Mouse (Mus musculus): ENCODE measurements around the gene Jtb. TPM values are rescaled to one million over a fixed set of nuclear protein-coding genes. Genes with fewer than 3 reads are reported as not detected.
A peak's percentile ranks its signal among the peaks of the same experiment; 100 is the strongest.

Jtb gene
- total and polyA plus RNA-seq, 2 experiments from 2014 or later: 87.2 to 116 TPM

- Histone ChIP-seq H3K4me1 (ENCODE audit: control insufficient read depth, insufficient read depth) (peaks cover 9% of the 10 kb centered on the region), H3K4me2 (ENCODE audit: low read depth, low read length) (no peak overlapping the region), H3K27ac (ENCODE audit: low read depth) (no peak overlapping the region), H3K27me3 (ENCODE audit: control insufficient read depth, insufficient read depth, low read length) (no peaks in the 10 kb centered on the region), H3K9ac (replicated peaks; ENCODE audit: low read depth, low read length) (no peak overlapping the region), H3K36me3 (replicated peaks; ENCODE audit: control insufficient read depth, insufficient read depth, low read length) (peaks cover 65% of the 10 kb centered on the region), H3K4me3 (ENCODE audit: low read depth, low read length) (no peak overlapping the region), H3K9me3 (replicated peaks; ENCODE audit: control insufficient read depth, low read length) (no peaks in the 10 kb centered on the region)
- TF ChIP-seq EP300 (IDR thresholded peaks at IDR 0.05; ENCODE audit: low read depth): no peak
- TF ChIP-seq CTCF (IDR thresholded peaks at IDR 0.05; ENCODE audit: low read depth): no peak
- ATAC-seq (ENCODE audit: insufficient read depth, low read depth) (no peak), DNase-seq (ENCODE audit: low spot score) (no peak)
- 99% methylated on average over 4 of the region's 4 CpGs for WGBS
Observed at GRCm38 (mm10) chr3:90258521-90258920, 27.1 kb downstream of the Jtb start.

DNA sequence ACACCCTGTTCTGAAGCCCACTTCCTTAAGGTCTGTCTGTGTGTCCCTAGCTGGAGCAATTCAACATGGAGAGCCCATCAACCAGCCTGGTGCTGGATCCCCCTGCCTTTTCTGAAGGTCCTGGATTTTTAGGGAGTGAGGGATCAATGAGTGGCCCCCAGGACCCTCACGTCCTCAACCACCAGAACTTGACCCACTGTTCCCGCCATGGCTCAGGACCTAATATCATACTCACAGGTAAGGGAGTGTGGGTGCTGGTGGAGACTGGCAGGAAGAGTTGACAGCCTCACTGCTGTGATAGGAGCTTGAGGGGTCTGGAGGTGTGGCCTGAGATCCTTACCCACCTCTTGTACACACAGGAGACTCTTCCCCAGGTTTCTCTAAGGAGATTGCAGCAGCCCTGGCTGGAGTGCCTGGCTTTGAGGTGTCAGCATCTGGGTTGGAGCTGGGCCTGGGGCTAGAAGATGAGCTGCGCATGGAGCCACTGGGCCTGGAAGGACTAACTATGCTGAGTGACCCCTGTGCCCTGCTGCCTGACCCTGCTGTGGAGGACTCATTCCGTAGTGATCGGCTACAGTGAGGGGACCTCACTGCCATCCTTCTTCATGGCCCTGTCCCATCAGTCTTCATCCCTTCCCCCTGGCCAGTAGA is 31.8 kb downstream of the Jtb start:
- WGBS: 93% methylated on average over 5 of the region's 5 CpGs
- Histone ChIP-seq H3K4me3 (ENCODE audit: low read depth, low read length) (no peak overlapping the region), H3K27me3 (ENCODE audit: control insufficient read depth, insufficient read depth, low read length) (no peaks in the 10 kb centered on the region), H3K9me3 (replicated peaks; ENCODE audit: control insufficient read depth, low read length) (no peaks in the 10 kb centered on the region), H3K4me2 (ENCODE audit: low read depth, low read length) (no peak overlapping the region), H3K4me1 (ENCODE audit: control insufficient read depth, insufficient read depth) (peaks cover 10% of the 10 kb centered on the region), H3K9ac (replicated peaks; ENCODE audit: low read depth, low read length) (no peak overlapping the region), H3K36me3 (replicated peaks; ENCODE audit: control insufficient read depth, insufficient read depth, low read length) (peaks cover 55% of the 10 kb centered on the region), H3K27ac (ENCODE audit: low read depth) (no peak overlapping the region)
- TF ChIP-seq CTCF (IDR thresholded peaks at IDR 0.05; ENCODE audit: low read depth) (no peak), EP300 (IDR thresholded peaks at IDR 0.05; ENCODE audit: low read depth) (no peak)
- ATAC-seq (ENCODE audit: insufficient read depth, low read depth): no peak
- no peak for DNase-seq (ENCODE audit: low spot score)

GRCm38 (mm10) chr3:90264687-90265033 is 33.3 kb downstream of the Jtb start:
- peak overlapping the region; percentile 88 for H3K4me3 ChIP-seq (ENCODE audit: low read depth, low read length)
- TF ChIP-seq EP300 (IDR thresholded peaks at IDR 0.05; ENCODE audit: low read depth) (no peak), CTCF (IDR thresholded peaks at IDR 0.05; ENCODE audit: low read depth) (no peak)
- no peaks in the 10 kb centered on the region for H3K27me3 ChIP-seq (ENCODE audit: control insufficient read depth, insufficient read depth, low read length)
- peaks cover 52% of the 10 kb centered on the region for H3K36me3 ChIP-seq (replicated peaks; ENCODE audit: control insufficient read depth, insufficient read depth, low read length)
- H3K4me1 ChIP-seq (ENCODE audit: control insufficient read depth, insufficient read depth): peaks cover 10% of the 10 kb centered on the region
- H3K9me3 ChIP-seq (replicated peaks; ENCODE audit: control insufficient read depth, low read length): no peaks in the 10 kb centered on the region
- H3K4me2 ChIP-seq (ENCODE audit: low read depth, low read length): peak overlapping the region; percentile 77
- ATAC-seq (ENCODE audit: insufficient read depth, low read depth) (no peak), DNase-seq (ENCODE audit: low spot score) (no peak)
- 34% methylated on average over 10 of the region's 10 CpGs for WGBS
- no peak overlapping the region for H3K9ac ChIP-seq (replicated peaks; ENCODE audit: low read depth, low read length)
- peak overlapping the region; percentile 95 for H3K27ac ChIP-seq (ENCODE audit: low read depth)

DNA sequence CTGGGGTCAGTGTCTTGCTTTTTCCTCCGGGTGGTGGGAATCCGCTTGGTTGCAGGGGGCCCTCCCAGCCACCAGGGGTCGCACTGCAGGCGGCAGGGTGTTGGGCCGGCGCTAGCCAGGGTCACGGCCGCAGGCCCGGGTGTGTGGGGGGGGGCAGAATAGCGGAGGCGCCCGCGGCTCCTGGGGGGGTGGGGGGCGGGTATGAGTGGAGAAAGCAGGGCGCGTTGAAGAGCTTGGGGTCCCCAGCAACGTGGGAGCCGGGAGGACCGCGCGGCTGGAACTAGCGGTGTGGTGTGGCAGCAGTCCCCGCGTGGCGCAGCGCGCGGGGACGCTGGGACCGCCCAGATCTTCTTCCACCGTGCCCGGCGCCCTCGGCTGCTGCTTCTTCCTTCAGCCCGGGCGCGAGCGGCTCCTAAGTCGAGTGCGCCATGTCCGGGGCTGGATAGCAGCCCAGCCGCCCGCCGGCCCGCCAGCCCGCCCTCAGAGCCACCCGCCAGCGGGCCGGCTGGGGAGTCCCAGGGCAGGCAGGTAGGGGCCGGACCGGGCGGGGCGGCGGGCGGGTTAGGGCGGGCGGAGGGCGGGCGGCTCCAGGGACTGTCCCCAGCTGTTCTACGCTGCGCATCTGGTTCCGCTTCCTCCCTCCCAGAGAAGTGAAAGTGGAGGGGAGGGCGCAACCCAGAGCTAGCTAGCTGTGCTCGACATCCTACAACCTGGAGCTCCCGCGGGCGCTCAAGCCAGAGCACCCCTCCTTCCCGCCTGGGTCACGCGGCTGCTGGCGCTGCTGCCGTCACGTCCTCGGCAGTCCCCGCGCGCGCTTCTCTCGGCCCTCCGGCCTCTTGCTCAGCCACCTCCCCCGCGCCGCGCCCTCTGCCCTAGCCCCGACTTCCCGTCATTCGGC is 33.9 kb downstream of the Jtb start, which contains the start of gene Dennd4b:
Gene Dennd4b (plus strand): TSS at position 152 of the 898 bp plus-strand sequence.
- Histone ChIP-seq H3K27ac (ENCODE audit: low read depth) (peak within 1 kb of the TSS; percentile 95), H3K9me3 (replicated peaks; ENCODE audit: control insufficient read depth, low read length) (no peaks in the 10 kb centered on the region), H3K27me3 (ENCODE audit: control insufficient read depth, insufficient read depth, low read length) (no peaks in the 10 kb centered on the region), H3K4me2 (ENCODE audit: low read depth, low read length) (peak within 1 kb of the TSS; percentile 77), H3K36me3 (replicated peaks; ENCODE audit: control insufficient read depth, insufficient read depth, low read length) (peaks cover 47% of the 10 kb centered on the region), H3K4me1 (ENCODE audit: control insufficient read depth, insufficient read depth) (peaks cover 10% of the 10 kb centered on the region), H3K9ac (replicated peaks; ENCODE audit: low read depth, low read length) (peak within 1 kb of the TSS; percentile 89), H3K4me3 (ENCODE audit: low read depth, low read length) (peak within 1 kb of the TSS; percentile 88)
- 0% methylated on average over 53 of the region's 87 CpGs for WGBS
- TF ChIP-seq EP300 (IDR thresholded peaks at IDR 0.05; ENCODE audit: low read depth) (0 out of 2 replicates have a peak, but pooled peaks have one; percentile 68), CTCF (IDR thresholded peaks at IDR 0.05; ENCODE audit: low read depth) (peak; percentile 92)
- ATAC-seq (ENCODE audit: insufficient read depth, low read depth): peak; percentile 87
- peak; percentile 88 for DNase-seq (ENCODE audit: low spot score)

DNA sequence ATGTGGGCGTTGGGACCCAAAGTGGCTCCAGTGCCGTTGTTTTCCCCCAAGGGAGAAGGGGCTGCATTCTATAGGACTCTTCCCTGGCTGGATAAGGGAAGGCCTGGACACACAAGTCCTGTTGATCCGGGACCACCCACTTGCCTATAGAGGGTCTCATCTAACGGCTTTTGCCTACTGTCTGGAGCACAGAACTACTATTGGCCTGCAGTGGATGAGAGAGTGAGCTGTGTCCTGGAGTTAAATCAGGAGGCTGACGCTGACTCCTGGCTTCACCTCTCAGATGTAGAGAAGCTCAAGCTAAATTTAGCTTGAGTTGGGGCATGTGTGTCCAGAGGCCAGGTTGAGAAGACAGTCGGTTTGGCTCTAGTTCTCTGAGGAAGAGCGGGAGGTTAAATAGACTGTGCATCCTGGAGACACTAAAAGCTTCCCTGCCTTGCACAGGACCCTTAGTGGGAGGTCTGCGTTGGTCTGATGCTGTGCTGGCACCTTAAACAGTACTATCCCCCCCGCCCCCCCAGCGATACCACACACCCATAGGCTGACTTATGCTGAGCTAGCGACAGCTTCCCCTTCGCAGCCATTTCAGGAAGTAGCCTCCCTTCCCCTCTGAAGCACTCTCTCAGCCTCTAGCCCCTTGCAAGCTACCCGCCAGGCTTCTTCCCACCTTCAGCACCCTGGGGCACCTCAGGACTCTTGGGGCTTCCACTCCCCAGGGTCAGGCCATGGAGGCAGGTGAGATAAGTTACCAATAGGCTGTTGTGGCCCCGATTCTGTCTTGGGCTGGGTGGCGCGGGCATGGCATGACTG is 34.7 kb downstream of the Jtb start:
- Histone ChIP-seq H3K4me2 (ENCODE audit: low read depth, low read length) (peak overlapping the region; percentile 77), H3K4me3 (ENCODE audit: low read depth, low read length) (peak overlapping the region; percentile 88), H3K9ac (replicated peaks; ENCODE audit: low read depth, low read length) (peak overlapping the region; percentile 89), H3K36me3 (replicated peaks; ENCODE audit: control insufficient read depth, insufficient read depth, low read length) (peaks cover 47% of the 10 kb centered on the region), H3K27ac (ENCODE audit: low read depth) (peak overlapping the region; percentile 95), H3K4me1 (ENCODE audit: control insufficient read depth, insufficient read depth) (peaks cover 10% of the 10 kb centered on the region), H3K27me3 (ENCODE audit: control insufficient read depth, insufficient read depth, low read length) (no peaks in the 10 kb centered on the region), H3K9me3 (replicated peaks; ENCODE audit: control insufficient read depth, low read length) (no peaks in the 10 kb centered on the region)
- WGBS: 12% methylated on average over 14 of the region's 16 CpGs
- peak; percentile 67 for ATAC-seq (ENCODE audit: insufficient read depth, low read depth)
- 0 out of 2 replicates have a peak, but pooled peaks have one; percentile 23 for TF ChIP-seq EP300 (IDR thresholded peaks at IDR 0.05; ENCODE audit: low read depth)
- no peak for TF ChIP-seq CTCF (IDR thresholded peaks at IDR 0.05; ENCODE audit: low read depth)
- DNase-seq (ENCODE audit: low spot score): peak; percentile 85
